Mouse (Mus musculus): ENCODE measurements at regions not wholly inside any gene's neighbourhood (a gene's known extent, or its start where the extent isn't known, plus 50 kb on each side); places are given as distances from the start of the nearest gene placed in this dataset.

DNA sequence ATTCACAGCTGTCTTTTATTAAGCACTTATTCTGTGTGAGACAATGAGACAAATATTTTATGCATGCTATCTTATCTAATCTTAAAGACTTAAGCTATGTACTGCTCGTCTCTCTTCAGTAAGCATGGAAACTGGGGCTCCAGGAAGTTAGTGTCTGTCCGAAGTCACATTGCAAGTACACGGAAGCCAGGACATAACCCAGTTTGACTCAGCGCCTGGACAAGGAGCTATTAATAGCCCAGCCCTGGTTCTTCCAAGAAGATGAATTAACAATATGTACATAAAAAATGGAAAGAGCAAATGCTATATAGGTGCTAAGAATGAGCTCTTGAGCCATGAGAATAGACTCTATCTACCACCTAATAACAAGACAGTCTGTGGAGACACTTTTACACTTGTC is 85.2 kb upstream of the Col24a1 start:
- no peak for DNase-seq (ENCODE audit: extremely low spot score, low read depth, low spot score)

DNA sequence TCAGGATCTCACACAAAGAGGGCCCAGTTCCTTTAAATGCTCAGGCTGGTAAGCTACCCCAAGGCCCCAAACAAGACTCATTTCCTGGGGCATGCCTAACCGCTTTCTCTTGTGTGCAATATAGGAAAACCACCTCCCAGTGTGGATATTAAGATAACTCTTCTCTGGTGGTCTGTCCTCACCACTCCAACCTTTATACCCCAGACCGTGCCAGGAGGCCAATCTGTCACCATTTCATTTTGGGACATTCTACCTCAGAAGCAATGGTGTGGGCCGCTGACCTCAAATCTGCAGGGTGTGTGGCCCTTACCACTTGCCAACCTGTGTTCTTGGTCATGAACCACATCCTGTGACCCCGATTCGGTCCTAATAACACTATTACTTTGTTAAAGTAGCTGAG is 82.1 kb upstream of the Col24a1 start:
- no peak for DNase-seq (ENCODE audit: extremely low spot score, low read depth, low spot score)

DNA sequence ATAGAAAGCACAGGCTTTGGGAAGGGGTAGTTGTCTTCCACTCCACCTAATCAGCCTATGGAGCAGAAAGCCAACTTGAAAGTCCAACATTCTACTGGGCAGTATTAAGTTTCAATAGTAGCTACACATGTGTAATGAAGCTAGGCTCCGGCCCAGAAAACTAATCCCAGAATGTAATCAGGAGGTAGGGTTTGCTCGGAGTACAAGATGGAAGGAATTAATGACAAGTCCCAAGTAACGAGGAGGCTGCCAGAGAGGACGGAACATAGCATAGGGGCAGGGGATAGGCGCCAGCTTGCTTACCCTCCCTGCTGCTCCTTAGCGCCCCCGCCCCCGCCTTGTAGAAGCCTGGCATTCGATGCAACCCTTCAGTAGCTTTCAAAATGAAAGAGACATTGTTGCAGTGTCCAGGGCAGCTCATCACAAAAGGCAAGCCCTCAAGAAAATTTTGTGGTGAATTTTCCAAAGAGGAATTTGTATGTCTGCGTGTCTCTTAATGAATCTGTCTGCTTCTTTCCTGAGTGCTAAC is 75.2 kb upstream of the Col24a1 start:
- no peak for DNase-seq (ENCODE audit: extremely low spot score, low read depth, low spot score)

DNA sequence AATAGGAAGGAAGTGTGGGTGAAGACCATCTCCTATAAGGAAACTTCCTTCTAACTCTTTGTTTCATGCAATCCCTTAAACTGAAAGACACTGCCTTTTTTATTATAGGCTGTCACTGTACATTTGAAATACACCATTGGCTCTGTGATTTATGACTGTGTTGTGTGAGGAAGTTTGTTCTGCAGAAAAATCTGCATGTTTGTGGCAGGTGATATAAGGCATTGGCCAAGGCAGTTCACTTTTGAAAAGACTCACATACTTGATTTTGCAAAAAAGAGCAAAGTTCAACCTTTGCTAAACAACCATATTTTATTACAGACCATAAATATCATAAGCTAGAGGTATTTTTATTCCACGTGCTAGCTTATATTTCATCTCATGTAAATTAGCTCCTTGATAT is 69.3 kb upstream of the Col24a1 start:
- no peak for DNase-seq (ENCODE audit: extremely low spot score, low read depth, low spot score)

DNA sequence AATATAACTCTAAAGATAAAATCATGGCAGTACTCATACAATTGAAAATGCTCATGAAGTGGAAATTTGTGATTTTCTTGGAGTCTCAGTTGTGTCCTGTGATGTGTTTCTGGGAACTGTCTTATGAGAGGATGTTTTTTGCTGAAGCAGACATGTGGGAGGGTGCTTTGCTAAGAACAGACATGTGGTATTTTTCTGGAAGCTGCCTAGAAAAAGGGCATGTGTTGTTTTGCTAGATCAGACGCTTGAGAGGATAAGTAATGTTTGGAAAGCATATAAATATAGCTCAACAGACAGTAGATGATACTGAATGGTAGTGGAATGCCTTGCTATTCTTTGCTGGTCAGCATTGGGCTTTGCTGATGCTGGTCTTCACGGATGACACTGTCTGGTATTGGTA is 68.2 kb upstream of the Col24a1 start:
- DNase-seq (ENCODE audit: extremely low spot score, low read depth, low spot score), result no peak

DNA sequence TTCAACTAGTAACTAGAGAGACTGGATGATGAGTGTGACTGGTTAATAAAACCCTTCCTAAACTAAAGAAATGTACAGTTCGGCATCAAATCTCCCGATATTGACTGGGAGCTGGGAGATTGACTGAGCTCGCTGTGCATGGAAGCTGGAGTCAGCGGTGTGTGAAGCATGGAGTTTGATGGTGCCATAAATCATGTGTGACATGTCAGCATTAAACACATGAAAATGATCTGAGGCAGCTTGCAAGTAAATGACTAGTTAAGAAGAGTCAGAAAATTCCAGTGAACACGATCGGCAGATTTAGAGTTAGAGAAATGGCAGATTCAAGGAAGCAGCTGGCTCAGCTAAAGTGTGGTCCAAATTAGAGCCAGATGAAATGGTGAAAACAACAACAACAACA is 61.6 kb upstream of the Col24a1 start:
- DNase-seq (ENCODE audit: extremely low spot score, low read depth, low spot score), result peak; percentile 56

DNA sequence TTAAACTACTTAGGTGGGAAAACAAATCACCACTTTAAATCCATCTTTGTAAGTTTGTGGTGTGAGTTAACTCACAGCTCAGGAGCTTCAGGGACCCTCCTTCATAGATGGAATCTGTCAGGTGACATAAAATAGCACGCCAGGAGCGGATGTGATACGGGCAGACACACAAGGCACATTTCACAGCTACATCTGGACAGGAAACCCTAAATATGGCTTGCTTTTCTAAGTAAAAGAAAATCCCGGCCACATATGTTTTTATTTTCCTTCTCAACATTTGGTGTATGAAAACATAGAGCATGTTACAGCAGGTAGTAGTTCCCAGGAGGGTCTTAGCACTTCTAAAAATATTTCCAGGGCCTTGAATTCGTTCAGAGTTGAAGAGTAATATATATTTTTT is 50.1 kb upstream of the Col24a1 start:
- DNase-seq (ENCODE audit: extremely low spot score, low read depth, low spot score), result no peak

All from hindlimb bud, embryonic 11.5 days (tissue).